Mouse (Mus musculus): ENCODE data around the gene Smurf1.

DNA sequence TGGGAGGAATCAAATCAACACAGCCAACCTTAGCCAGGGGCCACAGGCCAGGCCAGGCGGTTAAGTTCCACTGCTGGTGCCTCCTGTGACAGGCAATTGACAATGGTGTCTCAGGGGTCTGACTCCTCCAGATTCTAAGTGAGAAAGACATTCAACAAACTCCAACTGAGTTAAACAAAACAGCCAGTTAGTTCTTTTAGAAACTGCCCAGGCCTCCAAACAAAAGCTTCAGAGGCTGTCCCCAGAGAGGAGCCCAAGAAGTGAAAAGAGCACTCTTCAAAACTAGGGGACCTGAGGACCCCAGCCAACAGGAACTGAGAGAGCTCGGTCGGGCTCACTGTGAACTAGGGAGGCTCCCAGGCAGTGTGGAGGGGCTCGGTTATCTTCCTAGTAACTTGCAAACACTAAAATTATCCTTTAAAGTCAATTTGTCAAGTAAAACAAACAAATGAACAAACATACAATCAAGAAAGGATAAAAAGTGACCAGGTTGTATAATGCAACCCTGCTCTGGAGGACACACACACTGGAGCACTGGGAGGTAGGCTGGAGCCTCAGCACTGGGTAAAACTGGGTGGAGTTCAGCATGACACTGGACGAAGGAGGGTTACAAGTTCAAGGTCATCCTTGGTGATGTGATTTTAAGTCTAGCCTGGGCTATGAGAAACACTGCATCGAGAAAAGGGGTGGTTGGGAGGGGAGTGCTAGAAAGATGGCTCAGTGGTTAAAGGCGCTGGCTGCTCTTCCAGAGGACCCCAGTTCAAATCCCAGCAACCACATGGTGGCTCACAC is 52.9 kb downstream of the Smurf1 start:
- TF ChIP-seq EP300 (IDR thresholded peaks at IDR 0.05; ENCODE audit: low read length) (no peak), CTCF (conservative IDR thresholded peaks at IDR 0.05 in 1 of 2, IDR thresholded peaks at IDR 0.05 in 1 of 2; ENCODE audit: low read depth in 2 of 2, low read length in 2 of 2) (no peak), E2F4 (IDR thresholded peaks at IDR 0.05; ENCODE audit: insufficient replicate concordance, low read depth, low read length) (no peak), TBP (conservative IDR thresholded peaks at IDR 0.05; ENCODE audit: low read depth, low read length) (no peak), BHLHE40 (IDR thresholded peaks at IDR 0.05; ENCODE audit: low read depth, low read length) (no peak), POLR2A (IDR thresholded peaks at IDR 0.05; ENCODE audit: low read depth, low read length) (no peak)

Measured in CH12.LX (cell line).